Mouse (Mus musculus) frontal cortex, adult 2 months (tissue): ENCODE results near the gene Ankrd52. TPM values are rescaled to one million over a fixed set of nuclear protein-coding genes. Genes with fewer than 3 reads are reported as not detected.
A peak's percentile ranks its signal among the peaks of the same experiment; 100 is the strongest.

Experiments
- DNase-seq, 2 experiments: peaks; one replicate each; pipeline ENCODE4 v3.0.0; 2022; ENCODE audit warnings: low spot score in 1 of 2; ENCODE audit errors: extremely low spot score in 1 of 2
- polyA plus RNA-seq: library from polyadenylated mRNA; depleted of rRNA; stranded (reverse); fragments of >200 nt; gene quantifications from 2 replicates; pipeline ENCODE4 v1.2.3, GENCODE M21; 2012

The Ankrd52 gene
- polyA plus RNA-seq, 1 experiment: 32.6 TPM

- no peak for DNase-seq
Observed at GRCm38 (mm10) chr10:128397466-128397865, 20.6 kb downstream of the Ankrd52 start.

- no peak for DNase-seq
Observed at GRCm38 (mm10) chr10:128400338-128400737, 23.4 kb downstream of the Ankrd52 start.

GRCm38 (mm10) chr10:128401056-128401455, 24.1 kb downstream of the Ankrd52 start, which contains the start of gene Slc39a5:
TSS of gene Slc39a5 (minus strand) at chr10:128401229.
- no peak for DNase-seq

GRCm38 (mm10) chr10:128401638-128402037, 24.7 kb downstream of the Ankrd52 start:
- DNase-seq: no peak

DNA sequence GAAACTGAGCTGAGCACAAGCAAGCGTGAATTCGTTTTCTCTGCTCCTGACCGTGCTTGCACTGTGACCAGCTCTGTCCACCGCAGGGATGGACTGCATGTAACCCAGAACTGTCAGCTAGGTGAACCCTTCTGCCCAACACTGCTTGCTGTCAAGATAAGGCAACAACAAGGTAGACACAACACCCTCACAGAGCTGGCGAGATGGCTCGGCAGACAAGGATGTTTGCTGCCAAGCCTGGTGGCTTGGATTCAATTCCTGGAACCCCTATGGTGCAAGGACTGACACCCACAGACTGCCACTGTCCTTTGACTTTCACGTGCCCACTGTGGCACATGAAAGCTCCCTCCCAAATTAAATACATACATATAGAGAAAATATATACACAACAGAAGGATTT, 27.0 kb downstream of the Ankrd52 start:
- DNase-seq: no peak

DNA sequence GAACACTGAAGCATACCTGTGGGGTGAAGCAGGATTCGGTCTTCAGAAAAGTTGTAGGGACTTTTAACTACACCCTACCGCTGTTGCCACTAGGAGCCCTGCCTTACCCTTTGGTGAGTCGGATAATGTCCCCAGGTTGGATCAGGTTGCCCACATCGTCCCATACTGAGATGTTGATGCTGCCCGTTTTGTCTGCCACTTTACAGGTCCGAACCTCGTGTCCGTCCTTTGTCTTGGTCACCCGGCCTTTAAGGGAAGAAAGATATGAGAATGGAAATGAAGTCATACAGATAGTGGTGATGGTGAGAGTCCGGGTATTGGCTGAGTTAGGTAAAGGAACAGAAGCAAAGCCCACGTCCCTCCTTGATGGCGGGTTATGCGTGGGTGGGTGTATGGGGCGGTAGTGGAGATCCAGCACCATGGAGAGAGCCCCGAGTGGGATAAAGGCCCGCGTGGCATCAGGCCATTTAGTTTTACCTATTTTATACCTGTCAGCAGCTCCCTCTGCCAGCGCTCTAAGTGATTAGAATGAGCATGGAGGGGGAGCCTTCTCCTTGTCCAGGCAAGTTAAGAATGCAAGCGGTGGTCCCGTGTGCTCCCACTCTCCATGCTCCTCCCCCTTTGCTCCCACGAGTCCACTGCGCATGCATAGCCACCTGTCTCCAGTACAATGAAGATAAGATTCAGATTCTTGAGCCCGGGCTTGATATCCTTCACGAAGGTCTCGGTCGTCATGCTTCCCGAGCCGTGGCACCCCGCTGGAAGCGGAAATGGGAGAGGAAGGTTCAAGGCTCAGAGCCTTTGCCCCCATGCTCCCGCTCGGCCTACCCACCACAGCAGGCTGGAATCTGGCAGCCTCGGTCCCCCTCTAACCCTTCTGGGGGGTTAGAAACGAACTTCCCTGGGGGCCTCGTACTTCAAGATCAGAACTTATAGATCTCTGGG, 31.9 kb downstream of the Ankrd52 start:
- DNase-seq: peak in 1 of 2 experiments; percentile 57

- peak; percentile 98 to 100 for DNase-seq
Observed at GRCm38 (mm10) chr10:128409692-128410559, 33.0 kb downstream of the Ankrd52 start.

- DNase-seq: no peak
Observed at GRCm38 (mm10) chr10:128410560-128410845, 33.6 kb downstream of the Ankrd52 start.

DNA sequence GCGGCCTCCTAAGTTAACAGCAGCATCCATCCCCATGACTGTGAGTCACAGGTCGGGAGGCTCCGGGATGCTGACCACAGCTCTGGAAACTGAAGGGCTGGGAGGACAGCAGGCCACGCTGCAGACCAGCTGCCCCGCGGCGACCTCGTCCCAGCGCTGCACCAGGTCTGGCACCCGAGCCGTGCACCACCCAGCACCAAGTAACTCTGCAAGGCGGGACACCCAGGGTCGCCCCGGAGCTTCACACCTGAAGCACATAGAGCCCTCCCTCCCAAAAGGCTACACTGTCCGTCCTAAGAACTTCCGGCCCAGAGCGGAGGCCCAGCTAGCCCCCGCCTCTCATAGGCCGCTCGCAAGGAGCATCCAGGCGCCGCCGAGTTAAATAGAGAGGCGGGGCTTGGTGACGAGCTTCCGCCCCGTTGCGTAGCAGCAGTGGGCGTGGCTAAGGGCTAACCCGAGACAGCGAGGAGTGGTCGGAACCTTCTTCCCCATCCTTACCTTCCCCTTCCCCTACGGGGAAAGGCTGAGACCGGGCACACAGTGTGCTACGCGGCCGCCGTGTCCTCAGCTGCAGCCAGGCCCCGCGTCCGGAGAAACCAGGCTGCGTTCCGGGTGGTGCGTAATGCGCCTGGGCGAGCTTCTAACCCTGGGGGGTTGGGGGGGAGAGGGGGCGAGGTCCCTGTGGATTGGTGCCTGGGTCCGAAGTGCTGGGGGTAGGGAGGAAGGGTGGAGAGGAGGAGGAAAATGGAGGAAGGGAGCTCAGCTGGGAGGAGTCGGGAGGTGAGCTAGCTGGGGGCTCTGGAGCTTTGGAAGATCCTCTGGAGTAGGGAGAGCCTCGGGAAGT, 34.5 kb downstream of the Ankrd52 start, which contains the start of the genes Nabp2 and Rnf41:
Nabp2 (minus strand) TSS at position 282 of the 844 bp plus-strand sequence.
Rnf41 (plus strand) TSS at position 447 of the 844 bp plus-strand sequence.
- DNase-seq: peak; percentile 93 to 96

DNA sequence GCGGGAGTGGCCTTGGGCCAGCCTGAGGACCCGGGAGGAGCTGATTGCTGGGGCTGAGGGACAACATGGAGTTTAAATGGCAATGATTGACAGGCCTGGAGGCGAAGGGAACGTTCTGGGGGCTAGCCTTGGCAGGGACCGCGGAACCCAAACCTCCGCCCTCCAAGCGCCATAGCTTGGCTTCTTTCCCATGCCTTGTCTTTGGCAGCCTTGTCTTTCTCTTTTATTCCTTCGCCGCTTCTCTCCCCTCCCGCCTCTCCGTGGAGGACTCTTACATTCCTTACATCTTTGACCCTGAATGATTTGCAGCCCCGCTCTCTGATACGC, 35.1 kb downstream of the Ankrd52 start:
- DNase-seq: peak in 1 of 2 experiments; percentile 48

GRCm38 (mm10) chr10:128412558-128412957, 35.6 kb downstream of the Ankrd52 start:
- DNase-seq: no peak

DNA sequence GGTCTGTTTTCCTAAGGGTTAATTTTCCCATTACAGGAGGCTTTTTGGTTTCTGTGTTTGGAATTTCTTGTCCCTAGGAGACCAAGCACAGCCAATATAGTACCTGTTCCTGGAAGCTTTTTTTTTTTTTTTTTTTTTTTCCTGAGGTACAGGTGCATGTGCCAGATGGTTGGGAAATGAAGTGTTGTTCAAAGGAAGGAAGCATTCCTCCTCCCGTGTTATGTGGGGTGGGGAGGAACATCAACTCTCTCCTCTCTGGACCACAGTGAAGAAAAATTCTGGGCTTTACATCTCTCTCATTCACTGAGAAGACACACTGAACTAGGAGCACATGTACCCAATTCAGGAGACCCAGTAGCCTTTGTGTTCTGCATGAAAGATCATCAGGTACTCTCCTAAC, 36.2 kb downstream of the Ankrd52 start:
- no peak for DNase-seq

DNA sequence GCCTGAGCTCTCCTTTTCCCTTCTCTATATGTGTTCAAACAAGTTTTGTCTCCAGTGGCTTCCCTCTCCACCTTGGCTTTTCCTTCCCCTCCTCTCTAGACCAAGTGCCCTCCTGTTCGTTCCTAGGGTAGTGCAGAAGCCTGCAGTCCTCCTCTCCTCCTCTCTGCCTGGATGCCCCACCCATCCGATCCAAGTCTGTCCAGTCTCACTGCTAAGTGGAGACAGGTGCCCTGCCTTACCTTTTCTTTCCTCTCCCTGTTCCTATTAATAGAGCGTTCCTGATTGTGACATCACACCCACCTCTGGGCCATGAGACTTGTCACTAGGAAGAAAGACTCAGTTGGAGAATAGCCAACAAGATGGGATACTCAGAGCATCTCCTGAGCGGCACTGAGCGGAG, 37.9 kb downstream of the Ankrd52 start:
- no peak for DNase-seq

DNA sequence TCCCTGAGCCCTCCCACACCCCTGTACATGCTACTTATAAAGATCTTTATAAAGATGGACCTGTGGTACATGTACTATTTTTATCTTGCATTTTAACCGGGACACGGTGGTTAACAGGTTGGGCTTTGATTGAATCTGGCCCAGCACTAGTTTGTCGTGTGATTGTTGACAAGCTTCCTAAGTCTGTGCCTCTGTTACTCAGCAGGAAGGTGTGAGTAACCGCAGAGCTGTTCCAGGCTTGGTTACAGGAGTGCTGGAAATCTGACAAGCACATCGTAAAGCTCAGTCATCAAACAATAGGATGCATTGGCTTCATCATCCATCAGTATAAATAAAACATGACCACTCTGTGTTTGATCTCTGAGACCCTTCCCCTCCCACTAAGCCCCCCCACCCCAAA, 45.5 kb downstream of the Ankrd52 start:
- DNase-seq: no peak

DNA sequence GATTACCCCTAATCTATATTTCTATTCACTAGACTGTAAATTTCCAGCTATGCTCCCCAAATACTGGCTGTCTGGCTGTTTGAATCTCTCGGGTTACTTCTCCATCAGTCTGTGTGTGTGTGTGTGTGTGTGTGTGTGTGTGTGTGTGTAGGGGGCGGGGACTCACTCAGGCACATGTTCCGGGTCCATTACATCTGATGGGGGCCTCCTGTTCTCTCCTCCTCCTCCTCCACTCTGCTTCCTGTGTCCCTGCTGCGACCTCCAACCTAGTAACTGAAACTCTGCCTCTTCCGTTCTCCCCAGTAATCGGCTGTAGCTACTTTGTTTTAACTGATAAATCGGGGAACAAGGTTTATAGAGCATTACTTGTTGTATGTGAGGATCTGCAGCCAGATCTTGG, 47.7 kb downstream of the Ankrd52 start:
- no peak for DNase-seq

DNA sequence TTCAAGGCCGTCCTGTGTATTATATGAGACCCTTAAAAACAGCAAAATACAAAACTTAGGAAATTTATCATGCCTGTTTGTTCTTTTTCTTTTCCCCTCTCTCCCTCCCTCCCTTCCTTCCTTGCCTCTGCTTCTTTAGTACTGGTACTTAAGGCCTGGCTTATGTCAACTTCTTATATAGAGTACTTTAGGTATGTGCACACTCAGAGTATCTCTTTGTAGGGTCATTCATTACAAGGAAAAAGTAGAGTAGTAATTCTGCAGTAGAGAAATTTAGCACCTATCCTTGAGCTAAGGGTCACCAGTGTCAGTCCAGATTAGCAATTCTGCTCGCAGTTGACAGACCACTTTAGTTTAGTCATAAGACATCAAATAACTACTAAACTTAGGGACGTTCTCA, 48.3 kb downstream of the Ankrd52 start:
- DNase-seq: no peak

GRCm38 (mm10) chr10:128429052-128429451, 52.1 kb downstream of the Ankrd52 start:
- DNase-seq: no peak

- no peak for DNase-seq
Observed at GRCm38 (mm10) chr10:128429454-128429853, 52.5 kb downstream of the Ankrd52 start.

DNA sequence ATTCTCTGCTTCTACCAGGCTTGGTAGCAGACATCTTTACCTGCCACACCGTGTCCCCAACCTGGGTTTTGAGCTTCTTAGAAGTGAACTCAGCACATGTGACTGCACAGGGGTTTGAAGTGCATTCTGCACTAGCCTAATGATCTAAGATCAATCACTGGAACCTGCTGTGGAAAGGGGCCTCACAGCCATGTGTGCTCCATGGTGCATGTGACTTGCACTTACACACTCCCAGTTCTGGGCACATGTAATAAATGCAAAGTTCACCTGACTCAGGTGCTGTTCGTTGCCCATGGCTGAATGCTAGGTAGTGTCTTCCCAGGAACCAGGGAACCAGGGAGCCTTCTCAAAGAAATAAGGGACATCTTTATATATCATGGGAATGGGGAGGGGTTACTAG, 56.5 kb downstream of the Ankrd52 start:
- no peak for DNase-seq

GRCm38 (mm10) chr10:128434681-128435080, 57.8 kb downstream of the Ankrd52 start:
- no peak for DNase-seq
